7 mouse cellular contexts compared by ENCODE assay signal in the genomic region with DNA sequence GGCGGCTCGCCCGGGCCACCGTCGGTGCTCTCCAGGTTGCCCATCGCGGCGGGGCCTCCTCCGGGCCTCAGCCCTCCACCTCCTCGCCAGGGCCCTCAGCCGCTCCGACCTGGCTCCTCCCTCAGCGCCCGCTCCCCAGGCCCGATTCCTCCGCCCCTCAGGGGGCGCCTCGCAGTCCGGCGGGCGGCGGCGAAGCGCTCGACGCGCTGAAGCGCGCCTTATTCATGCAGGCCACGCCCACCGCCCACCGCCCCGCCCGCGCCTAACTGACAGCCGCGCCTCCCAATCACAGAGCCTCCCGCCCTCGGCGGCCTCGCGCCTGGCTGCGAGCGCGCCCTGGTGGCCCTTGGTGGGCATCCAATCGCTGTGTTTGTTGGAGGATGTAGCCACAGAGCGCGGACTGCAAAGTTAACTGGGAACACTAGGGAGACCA. TPM values are rescaled to one million over a fixed set of nuclear protein-coding genes. Genes with fewer than 3 reads are reported as not detected.
DNase-seq lines count a peak whose midpoint lies in the region; ATAC-seq lines count a peak whose summit lies in the region.

A gene (minus strand): TSS at position 224 of the 433 bp plus-strand sequence.

- H3K36me3 ChIP-seq in embryonic facial prominence, embryonic 12.5 days, result no peaks in the 10 kb centered on the region
- H3K36me3 ChIP-seq in limb, embryonic 10.5 days, result peaks cover 4% of the 10 kb centered on the region; the same call in 1 of the 2 replicates
- H3K36me3 ChIP-seq in midbrain, embryonic 12.5 days, result no peaks in the 10 kb centered on the region

- peak; percentile 97 to 98 for DNase-seq in adrenal gland, postnatal 36 days
- peak; percentile 99 for DNase-seq in heart, adult 11 months
- DNase-seq in kidney, adult 11 months, result peak; percentile 92
- peak; percentile 100 for DNase-seq in limb, embryonic 10.5 days (ENCODE audit: low spot score)
- DNase-seq in skeletal muscle tissue, adult 2 months (ENCODE audit: low read depth, low spot score), result peak; percentile 90

- WGBS in embryonic facial prominence, embryonic 12.5 days, result under 1% methylated on average over 46 of the region's 48 CpGs
- under 1% methylated on average over 47 of the region's 48 CpGs for WGBS in limb, embryonic 10.5 days
- under 1% methylated on average over 36 of the region's 48 CpGs for WGBS in midbrain, embryonic 12.5 days

- peak within 1 kb of the TSS; percentile 73 for H3K4me2 ChIP-seq in embryonic facial prominence, embryonic 12.5 days (replicated peaks)
- H3K4me2 ChIP-seq in midbrain, embryonic 12.5 days (replicated peaks), result peak within 1 kb of the TSS; percentile 73

- peak; percentile 95 for ATAC-seq in embryonic facial prominence, embryonic 12.5 days (ENCODE audit: insufficient number of reproducible peaks, insufficient read depth, low FRiP score, low TSS enrichment)
- ATAC-seq in midbrain, embryonic 12.5 days (ENCODE audit: low FRiP score, low read depth), result peak; percentile 96

- H3K27me3 ChIP-seq in embryonic facial prominence, embryonic 12.5 days, result no peaks in the 10 kb centered on the region
- H3K27me3 ChIP-seq in limb, embryonic 10.5 days (ENCODE audit: low read depth, poor library complexity, severe bottlenecking), result no peaks in the 10 kb centered on the region
- peaks cover 10% of the 10 kb centered on the region for H3K27me3 ChIP-seq in midbrain, embryonic 12.5 days

- H3K9me3 ChIP-seq in embryonic facial prominence, embryonic 12.5 days, result no peaks in the 10 kb centered on the region
- no peaks in the 10 kb centered on the region for H3K9me3 ChIP-seq in limb, embryonic 10.5 days (replicated peaks)
- no peaks in the 10 kb centered on the region for H3K9me3 ChIP-seq in midbrain, embryonic 12.5 days

- peak within 1 kb of the TSS; percentile 89 for H3K9ac ChIP-seq in embryonic facial prominence, embryonic 12.5 days
- peak within 1 kb of the TSS; percentile 86 for H3K9ac ChIP-seq in midbrain, embryonic 12.5 days (replicated peaks)

- H3K27ac ChIP-seq in embryonic facial prominence, embryonic 12.5 days, result peak within 1 kb of the TSS; percentile 96
- H3K27ac ChIP-seq in limb, embryonic 10.5 days, result peak within 1 kb of the TSS; percentile 99
- peak within 1 kb of the TSS; percentile 79 for H3K27ac ChIP-seq in midbrain, embryonic 12.5 days (replicated peaks)

- peaks cover 15% of the 10 kb centered on the region for H3K4me1 ChIP-seq in embryonic facial prominence, embryonic 12.5 days
- peaks cover 27% of the 10 kb centered on the region for H3K4me1 ChIP-seq in limb, embryonic 10.5 days
- H3K4me1 ChIP-seq in midbrain, embryonic 12.5 days, result peaks cover 18% of the 10 kb centered on the region

- peak within 1 kb of the TSS; percentile 77 for H3K4me3 ChIP-seq in embryonic facial prominence, embryonic 12.5 days
- H3K4me3 ChIP-seq in limb, embryonic 10.5 days, result peak within 1 kb of the TSS; percentile 96
- H3K4me3 ChIP-seq in midbrain, embryonic 12.5 days, result peak within 1 kb of the TSS; percentile 67

RNA-seq across cellular contexts. Expression of the gene that starts here (rescaled TPM):
- total RNA-seq in adrenal gland, postnatal 36 days (2021), result 10 to 100 TPM; 17.3 to 22.1 TPM
- polyA plus RNA-seq in embryonic facial prominence, embryonic 12.5 days (2016; fragmentation: Nextera tagmentation; extraction: Ambion mirVana), result 32.6 and 37.0 TPM in 2 replicates
- polyA plus RNA-seq in limb, embryonic 10.5 days (2016; fragmentation: Nextera tagmentation; extraction: Ambion mirVana), result 30.4 and 42.2 TPM in 2 replicates
- polyA plus RNA-seq in midbrain, embryonic 12.5 days (2016; fragmentation: Nextera tagmentation; extraction: Ambion mirVana), result 15.1 and 16.4 TPM in 2 replicates

Comparison
In these comparisons a context has a peak if more than half of its experiments do, and no peak if none do; other contexts are left out.
1. Peak in every context shown above with its lines: DNase-seq, ATAC-seq, H3K4me3 ChIP-seq and H3K27ac ChIP-seq.